Mouse (Mus musculus) forebrain, embryonic 11.5 days (tissue): ENCODE results near the gene 6430571L13Rik. TPM values are rescaled to one million over a fixed set of nuclear protein-coding genes. Genes with fewer than 3 reads are reported as not detected.
"Not testable (repeated sequence)": the region's sequence is repeated elsewhere in the genome, so short reads cannot be mapped to it uniquely, and the experiment has no call there.

Experiments used
- ATAC-seq: fragments of 200-750 bp; cut with Nextera tagmentation; replicated peaks from 2 replicates; pipeline ENCODE4 v1.8.0; 2017; ENCODE audit warnings: moderate TSS enrichment; ENCODE audit not compliant: low FRiP score
- DNase-seq: peaks from one replicate; pipeline ENCODE4 v3.0.0-alpha.2; 2017; ENCODE audit warnings: low spot score
- H3K27ac ChIP-seq: fragments of 300-500 bp; sonication (generic); 2 replicates; pipeline ENCODE4 v1.5.1; 2014; ENCODE audit warnings: low read depth, low read length
- H3K27me3 ChIP-seq: fragments of 300-500 bp; sonication (generic); 2 replicates; pipeline ENCODE4 v1.6.1; 2014; ENCODE audit warnings: mild to moderate bottlenecking, low read length, mixed read lengths; ENCODE audit not compliant: control insufficient read depth, insufficient read depth
- H3K36me3 ChIP-seq: fragments of 300-500 bp; sonication (generic); 2 replicates; pipeline ENCODE4 v1.6.1; 2014; ENCODE audit warnings: mild to moderate bottlenecking, low read length, moderate library complexity, mixed read lengths; ENCODE audit not compliant: control insufficient read depth, insufficient read depth
- H3K4me1 ChIP-seq: fragments of 300-500 bp; sonication (generic); replicated peaks from 2 replicates; pipeline ENCODE4 v1.6.1; 2014; ENCODE audit warnings: low read length, mixed read lengths; ENCODE audit not compliant: control insufficient read depth, insufficient read depth
- H3K4me2 ChIP-seq: fragments of 300-500 bp; sonication (generic); 2 replicates; pipeline ENCODE4 v1.6.1; 2014; ENCODE audit warnings: low read depth, mild to moderate bottlenecking, low read length, moderate library complexity, mixed read lengths; ENCODE audit not compliant: severe bottlenecking
- H3K4me3 ChIP-seq: fragments of 300-500 bp; sonication (generic); 2 replicates; pipeline ENCODE4 v1.5.1; 2014; ENCODE audit warnings: low read depth, low read length
- H3K9ac ChIP-seq: fragments of 300-500 bp; sonication (generic); 2 replicates; pipeline ENCODE4 v1.6.1; 2014; ENCODE audit warnings: low read length
- H3K9me3 ChIP-seq: fragments of 300-500 bp; sonication (generic); 2 replicates; pipeline ENCODE4 v1.6.1; 2016; ENCODE audit warnings: low read length, mixed read lengths; ENCODE audit not compliant: control insufficient read depth
- WGBS: fragments of 180-500 bp; shearing (Covaris S2); extraction: QIAGEN DNeasy Blood & Tissue Kit; methylation state at CpG from one replicate; pipeline ENCODE4 v1.1.7; 2014; 5-methylcytosine and 5-hydroxymethylcytosine counted together
- polyA plus RNA-seq: library from polyadenylated mRNA; unstranded; fragments of >200 nt; fragmentation: Nextera tagmentation; extraction: Ambion mirVana; gene quantifications from 2 replicates; pipeline ENCODE4 v1.2.1, GENCODE M21; 2014

6430571L13Rik gene
- polyA plus RNA-seq, 1 experiment from 2014 or later: 1.3 TPM

DNA sequence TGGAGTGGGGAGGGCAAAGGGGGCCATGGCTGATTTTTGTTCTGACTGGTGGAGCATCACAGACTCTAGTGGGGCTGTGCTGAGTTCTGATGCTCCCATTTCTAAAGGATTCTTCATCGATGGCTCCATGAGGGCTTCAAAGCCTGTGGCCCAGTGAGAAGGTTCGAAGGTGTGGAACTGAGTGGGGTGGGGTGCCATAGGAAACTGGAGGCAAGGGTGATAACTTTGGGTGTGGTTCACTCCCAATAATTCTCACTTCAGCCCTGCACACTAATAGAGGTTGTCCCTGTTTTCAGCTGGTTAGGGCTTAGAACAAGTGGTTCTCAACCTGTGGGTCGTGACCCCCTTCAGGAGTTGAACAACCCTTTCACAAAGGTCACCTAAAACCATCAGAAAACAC is 36.0 kb upstream of the 6430571L13Rik start:
- Histone ChIP-seq H3K4me3 (no peak overlapping the region), H3K27ac (no peak overlapping the region), H3K4me1 (no peaks in the 10 kb centered on the region), H3K9ac (no peak overlapping the region), H3K9me3 (no peaks in the 10 kb centered on the region), H3K36me3 (no peaks in the 10 kb centered on the region), H3K4me2 (no peak overlapping the region), H3K27me3 (no peaks in the 10 kb centered on the region)
- WGBS: 89% methylated on average over 3 of the region's 3 CpGs
- DNase-seq (no peak), ATAC-seq (no peak)

DNA sequence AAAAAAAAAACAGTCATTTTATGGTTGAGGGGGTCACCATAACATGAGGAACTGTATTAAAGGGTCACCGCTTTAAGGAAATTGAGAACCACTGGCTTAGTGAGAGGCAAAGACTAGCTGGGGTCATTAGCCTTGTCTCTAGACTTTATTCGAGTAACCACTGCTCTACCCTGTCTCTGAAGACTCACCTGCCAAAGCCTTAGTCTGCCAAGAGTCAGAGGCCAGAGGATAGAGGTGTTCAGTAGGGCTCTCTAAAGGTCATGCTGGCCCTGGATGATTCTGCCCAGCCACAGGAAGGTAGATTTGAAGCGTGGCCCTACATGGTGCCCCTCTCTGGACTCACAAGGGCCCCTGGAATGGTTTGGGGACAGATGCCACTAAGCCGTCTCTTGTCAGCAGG is 35.4 kb upstream of the 6430571L13Rik start:
- Histone ChIP-seq H3K9ac (no peak overlapping the region), H3K4me3 (no peak overlapping the region), H3K4me1 (no peaks in the 10 kb centered on the region), H3K9me3 (no peaks in the 10 kb centered on the region), H3K4me2 (no peak overlapping the region), H3K27me3 (no peaks in the 10 kb centered on the region), H3K36me3 (no peaks in the 10 kb centered on the region), H3K27ac (no peak overlapping the region)
- ATAC-seq: no peak
- DNase-seq: no peak
- WGBS: 82% methylated on average over 4 of the region's 4 CpGs

DNA sequence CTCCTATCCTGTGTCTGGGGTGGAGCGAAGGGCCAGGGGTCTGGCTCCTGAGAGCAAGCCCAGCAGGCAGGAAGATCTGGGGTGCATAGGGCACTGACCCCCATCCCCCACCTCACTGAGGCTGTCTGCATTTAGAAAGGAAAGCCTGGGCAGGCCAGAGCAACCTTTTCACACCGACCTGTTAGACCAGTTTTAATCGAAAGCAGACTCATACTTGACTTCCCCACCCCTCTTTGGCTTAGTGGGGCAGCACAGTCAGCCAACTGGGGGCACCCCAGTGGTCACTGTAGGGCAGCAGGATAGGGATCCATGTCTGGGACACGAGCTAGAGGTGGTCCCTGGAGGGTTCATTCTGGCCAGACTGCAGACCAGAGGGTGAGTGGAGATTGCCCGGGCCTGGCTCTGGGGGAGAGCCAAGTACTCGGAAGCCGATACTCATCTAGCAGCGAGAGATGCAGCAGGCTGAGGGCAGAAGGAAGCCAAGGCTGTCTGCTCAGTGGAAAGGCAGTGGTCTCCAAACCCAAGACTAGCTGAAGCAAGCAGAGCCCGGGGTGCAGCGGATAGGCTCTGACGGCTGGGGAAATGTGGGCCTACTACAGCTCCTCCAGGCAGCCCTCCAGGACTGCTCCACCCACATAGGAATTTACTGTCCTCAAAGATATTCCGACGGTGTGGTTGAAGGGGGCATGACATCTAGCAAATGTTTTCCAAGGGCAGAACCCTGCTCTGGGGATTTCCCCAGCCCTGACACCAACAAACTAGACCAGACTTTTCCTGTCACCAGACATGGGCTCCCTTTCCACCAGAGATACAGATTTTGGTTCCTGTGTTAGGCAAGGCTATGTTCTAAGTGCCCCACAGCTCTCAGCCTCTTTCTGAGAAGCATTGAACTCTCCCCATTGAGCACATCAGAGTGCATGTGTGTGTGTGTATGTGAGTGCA is 34.5 kb upstream of the 6430571L13Rik start:
- H3K36me3 ChIP-seq: no peaks in the 10 kb centered on the region
- H3K9ac ChIP-seq: no peak overlapping the region
- no peak overlapping the region for H3K4me3 ChIP-seq
- no peaks in the 10 kb centered on the region for H3K4me1 ChIP-seq
- H3K27me3 ChIP-seq: no peaks in the 10 kb centered on the region
- 71% methylated on average over 13 of the region's 13 CpGs for WGBS
- no peaks in the 10 kb centered on the region for H3K9me3 ChIP-seq
- DNase-seq (no peak), ATAC-seq (no peak)
- H3K4me2 ChIP-seq: no peak overlapping the region
- no peak overlapping the region for H3K27ac ChIP-seq

DNA sequence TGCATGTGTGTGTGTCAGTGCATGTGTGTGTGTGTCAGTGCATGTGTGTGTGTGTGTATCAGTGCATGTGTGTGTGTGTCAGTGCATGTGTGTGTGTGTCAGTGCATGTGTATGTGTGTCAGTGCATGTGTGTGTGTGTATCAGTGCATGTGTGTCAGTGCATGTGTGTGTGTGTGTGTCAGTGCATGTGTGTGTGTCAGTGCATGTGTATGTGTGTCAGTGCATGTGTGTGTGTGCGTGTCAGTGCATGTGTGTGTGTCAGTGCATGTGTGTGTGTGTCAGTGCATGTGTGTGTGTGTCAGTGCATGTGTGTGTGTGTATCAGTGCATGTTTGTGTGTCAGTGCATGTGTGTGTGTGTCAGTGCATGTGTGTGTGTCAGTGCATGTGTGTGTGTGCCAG is 33.7 kb upstream of the 6430571L13Rik start:
- H3K4me3 ChIP-seq, H3K36me3 ChIP-seq, ATAC-seq, H3K9me3 ChIP-seq, H3K9ac ChIP-seq, H3K4me2 ChIP-seq, H3K4me1 ChIP-seq, H3K27me3 ChIP-seq, H3K27ac ChIP-seq, DNase-seq: not testable (repeated sequence)
- WGBS: 93% methylated on average over 1 of the region's 1 CpGs

DNA sequence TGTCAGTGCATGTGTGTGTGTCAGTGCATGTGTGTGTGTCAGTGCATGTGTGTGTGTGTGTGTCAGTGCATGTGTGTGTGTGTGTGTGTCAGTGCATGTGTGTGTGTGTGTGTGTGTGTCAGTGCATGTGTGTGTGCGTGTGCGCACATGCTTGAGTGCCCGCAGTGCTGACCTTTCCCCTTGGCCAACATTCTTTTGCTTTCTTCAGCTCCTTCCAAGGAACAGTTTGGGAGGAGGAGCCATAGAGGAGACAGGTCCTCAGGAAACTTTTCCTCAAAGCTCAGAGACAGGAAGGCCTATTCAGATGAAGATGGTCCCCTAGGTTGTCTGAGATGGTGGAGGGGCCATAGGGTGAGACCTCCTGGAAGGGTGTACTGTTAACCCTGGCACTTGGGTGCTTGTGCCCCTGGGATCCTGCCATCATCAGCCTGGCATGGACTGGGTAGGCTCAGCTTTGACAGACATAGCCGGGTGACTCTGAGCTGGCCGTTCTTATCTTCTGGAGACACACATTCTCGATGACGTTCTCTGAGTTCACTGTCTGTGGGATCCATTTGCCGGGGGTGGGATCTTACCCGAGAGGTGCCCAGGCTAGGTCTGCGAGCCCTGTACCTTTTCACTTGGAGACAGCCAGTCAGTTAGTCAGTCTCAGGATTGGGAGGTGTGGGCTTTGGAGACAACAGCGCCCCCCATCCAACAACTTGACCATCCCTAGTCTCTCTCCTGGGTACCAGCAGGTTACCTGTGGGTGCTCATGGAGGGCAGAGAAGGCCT is 33.1 kb upstream of the 6430571L13Rik start:
- Histone ChIP-seq H3K36me3 (no peaks in the 10 kb centered on the region), H3K4me2 (no peak overlapping the region), H3K27me3 (no peaks in the 10 kb centered on the region), H3K4me1 (no peaks in the 10 kb centered on the region), H3K9ac (no peak overlapping the region), H3K27ac (no peak overlapping the region), H3K9me3 (no peaks in the 10 kb centered on the region), H3K4me3 (no peak overlapping the region)
- 90% methylated on average over 11 of the region's 11 CpGs for whole genome bisulfite sequencing
- DNase-seq (no peak), ATAC-seq (no peak)

DNA sequence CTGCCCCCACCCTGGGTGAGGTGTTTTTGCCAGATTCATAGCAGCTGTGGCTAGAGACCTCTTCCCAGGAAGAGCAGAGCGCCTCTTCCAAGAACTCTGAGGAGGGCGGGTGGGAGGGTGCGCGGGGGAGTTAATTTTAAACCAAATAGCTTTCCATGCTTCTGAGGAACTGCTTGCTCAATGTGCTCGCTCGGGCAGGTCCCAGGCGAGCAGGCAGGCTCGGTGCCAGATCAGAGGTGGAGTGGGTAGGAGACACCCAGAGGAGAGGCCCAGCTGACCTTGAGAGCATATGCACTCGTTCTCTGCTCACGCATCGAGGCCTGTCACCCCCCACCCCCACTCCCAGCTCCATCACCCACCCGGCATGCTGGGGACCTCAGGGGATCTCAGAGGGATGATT is 32.5 kb upstream of the 6430571L13Rik start:
- no peaks in the 10 kb centered on the region for H3K36me3 ChIP-seq
- no peak overlapping the region for H3K27ac ChIP-seq
- WGBS: 89% methylated on average over 12 of the region's 12 CpGs
- no peaks in the 10 kb centered on the region for H3K9me3 ChIP-seq
- H3K4me3 ChIP-seq: no peak overlapping the region
- no peaks in the 10 kb centered on the region for H3K27me3 ChIP-seq
- no peak overlapping the region for H3K9ac ChIP-seq
- H3K4me1 ChIP-seq: no peaks in the 10 kb centered on the region
- no peak for DNase-seq
- ATAC-seq: no peak
- H3K4me2 ChIP-seq: no peak overlapping the region

DNA sequence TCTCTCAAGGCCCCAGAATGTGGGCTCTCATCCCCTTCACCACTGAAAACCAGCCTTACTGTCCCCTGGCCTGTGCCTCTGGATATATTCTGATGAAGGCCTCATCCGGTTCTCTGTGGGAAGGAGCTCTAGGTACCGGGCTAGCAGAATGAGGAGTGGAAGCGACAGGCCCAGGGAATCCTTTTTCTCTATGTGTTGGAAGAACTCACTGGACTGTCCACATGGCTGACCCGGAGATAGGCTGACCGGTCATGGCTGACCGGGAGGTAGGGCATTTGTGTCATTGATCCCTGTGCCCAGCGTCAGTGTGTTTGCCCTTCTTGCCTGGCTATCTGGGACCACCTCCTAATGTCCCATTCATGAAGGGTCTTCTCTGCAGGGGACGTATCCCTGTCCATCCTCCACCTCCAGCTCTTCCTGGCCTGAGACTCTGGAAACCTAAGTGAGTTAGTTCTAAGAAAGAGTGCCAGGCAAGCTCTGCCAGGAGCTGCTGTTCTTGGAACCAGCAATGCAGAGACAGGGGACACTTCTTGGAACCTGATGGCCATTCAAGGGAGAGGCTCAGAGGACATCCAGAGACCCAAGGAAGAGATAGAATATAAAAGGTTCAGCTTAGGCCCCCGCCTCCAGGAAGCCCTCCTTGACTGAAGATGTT is 31.9 kb upstream of the 6430571L13Rik start:
- no peak for DNase-seq
- Histone ChIP-seq H3K4me3 (no peak overlapping the region), H3K27me3 (no peaks in the 10 kb centered on the region), H3K36me3 (no peaks in the 10 kb centered on the region), H3K4me2 (no peak overlapping the region), H3K9me3 (no peaks in the 10 kb centered on the region), H3K27ac (no peak overlapping the region), H3K4me1 (no peaks in the 10 kb centered on the region), H3K9ac (no peak overlapping the region)
- no peak for ATAC-seq
- WGBS: 89% methylated on average over 9 of the region's 9 CpGs

DNA sequence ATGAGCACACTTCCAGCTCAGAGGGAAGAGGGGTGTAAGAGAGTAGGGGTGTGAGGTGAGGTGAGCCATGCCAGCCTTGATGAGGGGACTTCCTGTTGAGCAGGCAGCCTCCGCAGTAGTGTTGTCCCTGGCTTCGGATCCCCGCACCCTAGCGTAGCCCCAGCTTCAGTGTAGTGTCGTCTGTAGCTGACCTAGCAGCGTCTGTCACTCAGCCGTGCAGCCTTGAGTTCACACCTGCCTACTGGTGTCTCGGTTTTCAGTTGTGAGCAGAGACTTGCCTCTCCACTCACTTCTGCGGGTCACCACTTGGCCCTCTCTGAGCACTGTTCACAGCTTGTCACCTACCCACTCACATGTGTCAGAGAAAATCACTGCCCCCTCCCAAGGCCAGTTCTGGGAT is 31.2 kb upstream of the 6430571L13Rik start:
- no peaks in the 10 kb centered on the region for H3K9me3 ChIP-seq
- no peak overlapping the region for H3K4me3 ChIP-seq
- no peaks in the 10 kb centered on the region for H3K4me1 ChIP-seq
- 87% methylated on average over 9 of the region's 9 CpGs for WGBS
- no peaks in the 10 kb centered on the region for H3K36me3 ChIP-seq
- no peak overlapping the region for H3K9ac ChIP-seq
- no peak overlapping the region for H3K4me2 ChIP-seq
- no peak for DNase-seq
- H3K27ac ChIP-seq: no peak overlapping the region
- H3K27me3 ChIP-seq: no peaks in the 10 kb centered on the region
- ATAC-seq: no peak
